Mouse (Mus musculus) left cerebral cortex, adult 2 months (tissue): ENCODE measurements around the gene D6Ertd527e. TPM values are rescaled to one million over a fixed set of nuclear protein-coding genes. Genes with fewer than 3 reads are reported as not detected.

Experiments used
- DNase-seq, 2 experiments: peaks; one replicate each; pipeline ENCODE4 v3.0.0; 2021 to 2022; ENCODE audit warnings: low spot score in 2 of 2, mixed read lengths in 1 of 2; ENCODE audit errors: extremely low spot score in 1 of 2
- H3K27ac ChIP-seq: fragments of 200-600 bp; 2 replicates; pipeline ENCODE4 v1.8.1; 2022
- H3K4me3 ChIP-seq: fragments of 200-600 bp; 2 replicates; pipeline ENCODE4 v1.8.1; 2022
- CTCF ChIP-seq: fragments of 200-600 bp; IDR thresholded peaks from 2 replicates; pipeline ENCODE4 v1.8.1; 2022; ENCODE audit warnings: antibody characterized with exemption, mild to moderate bottlenecking, moderate library complexity
- intact Hi-C: fragments of 180-260 bp; cut with DNase I; formaldehyde crosslinking; loops from one replicate; pipeline ENCODE4 v1.15.1; 2025
- total RNA-seq, 2 experiments: library from RNA; stranded (reverse); gene quantifications; 2 replicates each; pipeline ENCODE4 v1.2.3; 2021

D6Ertd527e gene
- total RNA-seq, 2 experiments from 2014 or later: not detected

DNA sequence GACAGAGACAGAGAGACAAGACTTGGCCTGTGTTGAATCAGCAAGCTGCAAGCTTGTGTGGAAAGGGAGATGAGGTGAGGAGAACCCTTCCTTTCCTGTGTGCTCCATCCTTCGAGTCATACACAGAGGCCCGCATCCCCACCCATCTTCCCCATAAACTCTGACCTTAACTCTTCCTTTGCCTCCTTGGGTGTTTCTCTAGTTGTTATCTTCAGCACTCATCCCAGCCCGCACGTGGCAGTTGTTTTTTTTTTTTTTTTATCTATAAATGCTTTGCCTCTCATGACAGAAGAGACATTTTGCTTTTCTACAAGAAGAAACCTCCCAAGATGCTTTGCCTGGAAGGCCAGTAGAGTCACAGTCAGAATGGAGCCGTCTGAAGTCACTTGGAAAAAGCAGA lies 33.9 kb downstream of the D6Ertd527e start:
- intact Hi-C loops: no loop called here
- TF ChIP-seq CTCF: no peak

DNA sequence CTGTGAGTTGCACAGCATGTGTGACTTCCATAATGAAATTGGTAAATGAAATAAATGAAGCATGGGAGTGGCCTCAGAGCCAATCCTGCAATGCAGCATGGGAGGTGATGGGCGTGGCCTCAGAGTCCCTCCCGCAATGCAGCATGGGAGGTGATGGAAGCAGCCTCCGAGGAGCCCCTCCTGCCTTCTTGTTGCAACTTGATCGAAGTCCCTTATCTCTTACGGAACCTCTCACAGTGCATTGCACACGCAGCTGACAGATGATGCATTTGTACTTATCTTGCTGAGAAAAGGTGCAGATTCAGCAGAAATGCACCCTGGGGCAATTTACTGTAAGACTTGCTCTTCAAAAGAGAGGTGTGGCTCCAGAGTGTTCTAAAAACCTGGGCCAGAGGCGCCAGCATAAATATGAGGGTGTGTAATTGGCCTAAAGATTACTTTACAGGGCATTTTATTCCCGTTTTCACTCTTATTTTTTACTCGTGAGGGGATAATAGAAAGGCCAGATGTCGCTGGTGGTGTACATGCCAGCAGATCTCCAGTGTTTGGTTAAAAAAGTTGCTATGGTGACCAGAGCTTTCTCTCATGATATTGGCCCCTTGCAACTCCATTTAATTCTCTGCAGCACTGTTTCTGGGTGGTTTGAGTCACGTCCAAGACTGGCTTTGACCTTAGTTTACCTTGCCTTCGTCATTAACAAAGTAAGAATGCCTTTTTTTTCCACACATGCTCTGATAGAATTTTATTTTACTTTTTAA lies 35.4 kb downstream of the D6Ertd527e start:
- DNase-seq: no peak
- Histone ChIP-seq H3K27ac (no peak overlapping the region), H3K4me3 (no peak overlapping the region)
- intact Hi-C loops: no loop called here
- no peak for TF ChIP-seq CTCF

More for the DNA sequence above, 33.9 kb downstream of the D6Ertd527e start:
- DNase-seq: no peak
- Histone ChIP-seq H3K27ac (no peak overlapping the region), H3K4me3 (no peak overlapping the region)

DNA sequence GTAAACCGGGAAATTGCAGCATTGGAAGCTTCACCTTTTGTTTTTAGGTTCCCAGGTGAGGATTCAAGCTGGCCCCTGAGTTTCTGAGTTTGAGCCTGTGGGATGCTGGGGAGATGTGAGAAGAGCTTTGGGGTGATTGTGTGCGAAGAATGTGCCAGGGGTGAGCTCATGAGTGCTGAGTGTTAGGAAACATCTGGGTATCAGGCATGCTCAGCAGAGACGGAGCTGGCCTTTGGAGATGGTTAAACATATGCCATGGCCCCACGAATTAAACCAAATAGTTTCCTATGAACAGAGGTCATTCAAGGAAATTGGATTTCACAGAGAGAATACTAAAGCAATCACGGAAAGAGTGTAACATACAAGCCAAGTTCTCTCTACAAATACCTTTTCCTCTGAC lies 37.7 kb downstream of the D6Ertd527e start:
- TF ChIP-seq CTCF: no peak
- H3K4me3 ChIP-seq: no peak overlapping the region
- intact Hi-C loops: no loop called here
- H3K27ac ChIP-seq: no peak overlapping the region
- DNase-seq: no peak

DNA sequence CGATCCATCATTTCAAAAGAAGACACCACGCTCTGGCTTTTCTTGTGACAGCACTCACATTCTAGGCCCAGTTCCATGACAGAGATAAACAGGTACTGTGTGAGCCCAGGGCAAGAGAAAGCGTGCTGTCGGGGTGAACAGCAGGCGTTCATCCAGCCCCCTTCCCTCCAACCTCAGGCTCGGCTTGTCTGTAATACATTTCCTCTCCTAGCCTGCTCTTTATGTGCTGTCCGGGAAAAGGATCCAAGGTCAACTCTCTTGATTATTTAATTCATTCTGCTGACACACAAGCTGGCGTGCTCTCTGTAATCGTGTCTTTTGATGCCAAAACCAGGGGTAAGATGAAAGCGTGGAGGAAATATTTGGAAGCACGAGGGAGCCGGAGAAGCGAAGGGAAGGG lies 39.0 kb downstream of the D6Ertd527e start:
- DNase-seq: no peak
- intact Hi-C loops: no loop called here
- H3K27ac ChIP-seq: no peak overlapping the region
- no peak for TF ChIP-seq CTCF
- H3K4me3 ChIP-seq: no peak overlapping the region

DNA sequence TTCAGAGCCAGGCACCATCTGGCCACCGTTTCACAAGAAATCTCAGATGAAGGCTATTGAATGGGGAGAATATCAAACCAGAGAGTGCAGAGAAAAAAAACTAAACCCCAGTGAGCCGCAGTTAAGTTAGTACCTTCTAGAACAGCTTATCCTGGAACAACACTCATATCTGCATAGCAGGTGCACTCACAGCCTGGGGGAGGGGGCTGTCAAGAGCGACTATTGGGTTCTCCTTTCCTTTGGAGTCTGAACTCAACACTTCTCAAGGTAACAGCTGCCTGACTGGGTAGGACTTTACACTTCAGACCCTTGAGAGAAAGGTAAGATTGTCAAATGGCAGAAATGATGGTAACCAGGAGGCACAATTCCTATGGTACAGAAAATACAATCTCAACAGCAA lies 43.4 kb downstream of the D6Ertd527e start:
- no peak overlapping the region for H3K4me3 ChIP-seq
- intact Hi-C loops: no loop called here
- H3K27ac ChIP-seq: no peak overlapping the region
- no peak for DNase-seq
- TF ChIP-seq CTCF: no peak

DNA sequence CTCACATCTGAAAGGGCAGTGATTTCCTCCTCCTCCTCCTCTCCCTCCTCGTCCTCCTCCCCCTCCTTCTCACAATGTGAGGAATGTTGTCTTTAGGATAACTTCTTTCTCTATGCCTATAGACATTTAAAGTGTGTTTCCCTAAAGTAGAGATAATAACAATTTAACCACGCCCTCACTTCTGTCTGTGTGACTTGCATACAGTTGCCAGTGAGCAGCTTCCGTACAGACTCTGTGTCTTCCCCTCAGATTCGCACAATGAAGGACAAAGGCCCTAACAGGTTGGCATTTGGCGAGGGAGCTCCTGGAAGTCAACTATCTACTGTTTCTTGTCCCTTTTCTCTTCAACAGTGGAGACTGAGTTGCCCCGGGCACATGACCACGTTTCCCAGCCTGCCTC lies 45.9 kb downstream of the D6Ertd527e start:
- no peak overlapping the region for H3K27ac ChIP-seq
- DNase-seq: no peak
- TF ChIP-seq CTCF: no peak
- intact Hi-C loops: no loop called here
- H3K4me3 ChIP-seq: no peak overlapping the region

DNA sequence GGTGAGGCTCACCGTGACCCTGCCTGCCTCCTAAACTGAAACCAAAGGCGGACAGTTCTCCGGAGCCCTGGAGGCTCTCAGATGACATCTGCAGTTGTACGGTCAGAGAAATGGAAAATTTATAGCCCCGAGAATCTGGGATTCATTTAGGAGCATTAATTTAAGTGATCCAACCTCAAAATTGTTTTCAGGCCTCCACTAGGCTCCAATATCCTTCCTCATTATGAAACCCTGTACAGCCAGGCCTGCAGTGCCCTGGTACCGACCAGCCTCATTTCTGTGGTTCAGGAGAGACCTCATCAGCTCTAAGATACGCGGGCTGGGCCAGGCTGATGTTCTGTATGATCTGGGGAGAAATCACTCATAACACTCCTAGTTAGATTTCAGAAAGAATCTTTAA lies 46.9 kb downstream of the D6Ertd527e start:
- TF ChIP-seq CTCF: no peak
- no peak overlapping the region for H3K4me3 ChIP-seq
- no peak overlapping the region for H3K27ac ChIP-seq
- intact Hi-C loops: no loop called here
- no peak for DNase-seq

DNA sequence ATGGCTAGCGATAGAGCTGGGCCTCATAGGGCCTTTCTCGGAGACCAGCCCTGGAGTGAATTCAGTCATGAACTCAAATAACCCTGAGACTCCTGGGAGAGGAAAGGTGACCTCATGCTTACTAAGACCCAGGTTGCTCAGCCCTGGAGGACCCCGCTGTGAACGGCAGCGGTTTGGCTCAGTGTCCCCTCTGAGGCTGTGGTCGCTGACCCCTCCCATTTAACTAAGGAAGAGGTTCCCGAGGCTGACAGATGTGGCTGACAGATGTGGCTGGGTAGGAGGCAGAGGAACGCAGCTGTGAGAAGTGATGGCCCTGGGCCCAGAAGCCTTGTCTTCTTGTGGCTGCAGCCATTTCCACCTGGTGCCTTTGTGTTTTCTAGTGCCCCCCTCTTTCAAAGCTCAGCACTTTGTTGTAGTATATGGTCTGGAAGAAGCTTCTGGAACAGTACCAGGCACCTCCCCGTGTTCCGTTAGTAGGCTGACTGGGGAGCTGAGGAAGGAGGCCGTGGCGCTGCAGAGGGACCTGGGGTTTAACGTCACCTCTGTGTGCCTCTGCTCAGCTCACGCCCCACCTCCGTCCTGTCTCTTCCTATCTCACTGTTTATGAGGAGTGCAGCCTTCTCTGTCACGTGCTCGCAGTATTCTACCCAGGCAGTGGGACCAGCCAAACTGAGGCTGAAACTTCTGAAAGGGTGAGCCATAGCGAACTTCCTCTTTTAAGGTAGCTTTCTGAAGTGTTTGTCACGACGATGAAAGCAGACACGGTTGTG lies 48.1 kb downstream of the D6Ertd527e start:
- H3K4me3 ChIP-seq: no peak overlapping the region
- DNase-seq: no peak
- no peak for TF ChIP-seq CTCF
- intact Hi-C loops: no loop called here
- no peak overlapping the region for H3K27ac ChIP-seq

DNA sequence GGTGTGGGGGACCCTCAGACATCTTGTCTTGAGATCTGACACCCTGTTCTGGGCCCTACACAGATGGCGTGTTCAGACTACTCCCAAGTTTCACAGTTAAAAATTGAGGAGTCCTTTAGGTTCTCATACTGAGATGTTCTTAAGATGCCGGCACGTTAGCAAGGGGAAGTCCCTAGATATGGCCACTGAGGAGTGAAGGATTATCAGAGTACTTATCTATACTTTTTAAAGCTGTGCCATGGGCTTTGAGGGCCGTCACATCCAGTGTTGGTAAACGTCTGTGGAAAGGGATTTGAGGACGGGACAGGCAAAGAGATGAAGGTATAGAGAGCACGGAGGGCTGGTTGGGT lies 48.7 kb downstream of the D6Ertd527e start:
- H3K27ac ChIP-seq: no peak overlapping the region
- intact Hi-C loops: no loop called here

DNA sequence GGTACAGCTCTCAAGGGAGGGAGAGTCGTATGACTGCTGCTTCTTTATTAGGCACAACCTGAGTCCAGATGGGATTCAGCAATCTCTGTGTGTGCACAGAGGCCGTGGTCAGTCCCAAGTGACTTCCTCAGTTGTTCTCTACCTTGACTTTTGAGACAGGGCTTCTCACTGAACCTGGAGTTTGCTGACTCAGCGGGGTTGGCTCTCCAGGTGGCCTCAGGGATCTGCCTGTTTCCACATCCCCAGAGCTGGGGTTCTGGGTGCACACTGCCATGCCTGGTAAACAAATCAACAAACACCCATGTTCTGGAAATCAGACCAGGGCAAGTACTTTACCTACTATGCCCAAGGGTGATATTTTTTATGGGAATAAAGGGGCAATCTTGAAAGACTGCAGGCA lies 49.3 kb downstream of the D6Ertd527e start:
- Histone ChIP-seq H3K27ac (no peak overlapping the region), H3K4me3 (no peak overlapping the region)
- intact Hi-C loops: no loop called here
- no peak for DNase-seq
- TF ChIP-seq CTCF: no peak

More for the DNA sequence above, 48.7 kb downstream of the D6Ertd527e start:
- H3K4me3 ChIP-seq: no peak overlapping the region
- TF ChIP-seq CTCF: no peak
- DNase-seq: no peak

DNA sequence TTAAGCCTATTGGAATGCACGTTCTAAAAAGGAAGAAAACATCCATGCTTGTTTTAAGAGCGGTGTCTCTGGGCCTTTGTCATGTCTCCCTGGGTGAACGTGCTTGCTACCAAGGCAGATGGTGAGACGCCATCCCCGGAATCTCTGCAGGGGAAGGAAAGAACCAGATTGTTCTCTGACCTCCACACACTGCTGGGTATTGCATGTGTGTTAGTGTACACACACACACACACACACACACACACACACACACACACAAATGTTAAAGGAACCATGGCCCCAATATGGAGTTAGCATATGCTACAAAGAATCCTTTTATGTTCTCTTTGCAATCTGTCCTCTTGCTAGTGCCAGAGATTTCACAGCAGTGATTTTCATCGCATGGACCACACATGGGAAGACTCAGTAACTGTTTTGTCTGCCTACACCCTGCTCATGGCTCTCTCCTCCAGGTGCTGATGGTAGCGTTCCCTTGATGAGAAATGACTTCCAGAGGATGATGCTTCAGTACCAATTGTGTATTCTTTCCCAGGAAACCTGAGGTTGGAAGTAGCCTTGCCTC lies 53.6 kb downstream of the D6Ertd527e start:
- H3K27ac ChIP-seq: no peak overlapping the region; the same call in 1 of the 2 replicates
- intact Hi-C loops: no loop called here
- DNase-seq: no peak
- no peak for TF ChIP-seq CTCF
- no peak overlapping the region for H3K4me3 ChIP-seq

DNA sequence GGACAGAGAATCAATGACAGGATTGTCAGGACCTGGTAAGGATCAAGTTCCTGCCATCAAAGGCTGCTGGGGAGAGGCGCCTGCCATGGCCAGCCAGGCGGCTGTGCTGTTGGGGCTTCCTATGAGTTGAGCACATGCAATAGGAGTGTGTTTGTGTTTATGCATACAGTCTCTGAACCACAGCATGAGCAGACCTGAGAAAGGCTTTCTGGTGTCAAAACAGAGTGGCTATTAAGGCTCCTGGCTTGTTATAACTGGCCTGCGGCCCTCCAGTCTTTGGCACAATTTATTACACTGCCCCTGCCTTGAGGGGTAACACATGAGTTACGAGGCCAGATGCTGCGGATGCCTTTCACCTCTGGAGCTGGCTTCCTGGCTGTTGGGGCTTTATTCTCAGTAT lies 55.6 kb downstream of the D6Ertd527e start:
- no peak for TF ChIP-seq CTCF
- Histone ChIP-seq H3K27ac (no peak overlapping the region), H3K4me3 (no peak overlapping the region)
- intact Hi-C loops: no loop called here
- no peak for DNase-seq
